Mouse (Mus musculus): ENCODE results near the gene Abca1. TPM values are rescaled to one million over a fixed set of nuclear protein-coding genes. Genes with fewer than 3 reads are reported as not detected.

Gene Abca1
- total RNA-seq, 1 experiment, result 18.9 TPM

GRCm38 (mm10) chr4:53086636-53087035 lies 73.1 kb downstream of the Abca1 start:
- TF ChIP-seq CHD2 (IDR thresholded peaks at IDR 0.05; ENCODE audit: low read depth, low read length), result no peak
- TF ChIP-seq ZC3H11A (IDR thresholded peaks at IDR 0.05; ENCODE audit: borderline replicate concordance, low read depth, low read length), result no peak
- no peak for TF ChIP-seq ZNF384 (IDR thresholded peaks at IDR 0.05; ENCODE audit: low read depth, low read length)
- no peak for TF ChIP-seq MAFK (IDR thresholded peaks at IDR 0.05; ENCODE audit: insufficient read depth, low read depth, low read length)
- TF ChIP-seq HCFC1 (IDR thresholded peaks at IDR 0.05; ENCODE audit: borderline replicate concordance, insufficient read depth, low read length), result no peak
- Histone ChIP-seq H3K27ac (ENCODE audit: insufficient read depth, low read depth, low read length, poor library complexity, severe bottlenecking) (no peak overlapping the region), H3K4me3 (ENCODE audit: insufficient read depth in 1 of 2, low read depth in 1 of 2, low read length in 2 of 2, poor library complexity in 1 of 2, severe bottlenecking in 1 of 2) (no peak overlapping the region), H3K4me1 (ENCODE audit: control insufficient read depth in 2 of 2, insufficient read depth in 2 of 2, low read length in 2 of 2, poor library complexity in 1 of 2) (no peaks in the 10 kb centered on the region), H3K36me3 (ENCODE audit: control insufficient read depth, insufficient read depth, low read length, poor library complexity, severe bottlenecking) (no peaks in the 10 kb centered on the region; the same call in 1 of the 2 replicates), H3K9ac (ENCODE audit: insufficient read depth, low read depth, low read length, poor library complexity, severe bottlenecking) (no peak overlapping the region), H3K9me3 (ENCODE audit: control insufficient read depth, insufficient read depth, low read depth, low read length) (no peaks in the 10 kb centered on the region)
- no peak for DNase-seq (ENCODE audit: low read depth, low spot score)
- in situ Hi-C loops (cut with MboI; ENCODE audit: low sequenced_read_pairs in 2 of 2, unreplicated experiment in 2 of 2), result no loop called here

GRCm38 (mm10) chr4:53085634-53086033 lies 74.1 kb downstream of the Abca1 start:
- TF ChIP-seq HCFC1 (IDR thresholded peaks at IDR 0.05; ENCODE audit: borderline replicate concordance, insufficient read depth, low read length) (no peak), MAFK (IDR thresholded peaks at IDR 0.05; ENCODE audit: insufficient read depth, low read depth, low read length) (no peak), ZC3H11A (IDR thresholded peaks at IDR 0.05; ENCODE audit: borderline replicate concordance, low read depth, low read length) (no peak), ZNF384 (IDR thresholded peaks at IDR 0.05; ENCODE audit: low read depth, low read length) (no peak), CHD2 (IDR thresholded peaks at IDR 0.05; ENCODE audit: low read depth, low read length) (no peak)
- no peaks in the 10 kb centered on the region for H3K9me3 ChIP-seq (ENCODE audit: control insufficient read depth, insufficient read depth, low read depth, low read length)
- no peak for DNase-seq (ENCODE audit: low read depth, low spot score)
- H3K4me1 ChIP-seq (ENCODE audit: control insufficient read depth in 2 of 2, insufficient read depth in 2 of 2, low read length in 2 of 2, poor library complexity in 1 of 2), result no peaks in the 10 kb centered on the region
- in situ Hi-C loops (cut with MboI; ENCODE audit: low sequenced_read_pairs in 2 of 2, unreplicated experiment in 2 of 2), result no loop called here
- H3K27ac ChIP-seq (ENCODE audit: insufficient read depth, low read depth, low read length, poor library complexity, severe bottlenecking), result no peak overlapping the region
- H3K36me3 ChIP-seq (ENCODE audit: control insufficient read depth, insufficient read depth, low read length, poor library complexity, severe bottlenecking), result no peaks in the 10 kb centered on the region; the same call in 1 of the 2 replicates
- no peak overlapping the region for H3K4me3 ChIP-seq (ENCODE audit: insufficient read depth in 1 of 2, low read depth in 1 of 2, low read length in 2 of 2, poor library complexity in 1 of 2, severe bottlenecking in 1 of 2)
- H3K9ac ChIP-seq (ENCODE audit: insufficient read depth, low read depth, low read length, poor library complexity, severe bottlenecking), result no peak overlapping the region

DNA sequence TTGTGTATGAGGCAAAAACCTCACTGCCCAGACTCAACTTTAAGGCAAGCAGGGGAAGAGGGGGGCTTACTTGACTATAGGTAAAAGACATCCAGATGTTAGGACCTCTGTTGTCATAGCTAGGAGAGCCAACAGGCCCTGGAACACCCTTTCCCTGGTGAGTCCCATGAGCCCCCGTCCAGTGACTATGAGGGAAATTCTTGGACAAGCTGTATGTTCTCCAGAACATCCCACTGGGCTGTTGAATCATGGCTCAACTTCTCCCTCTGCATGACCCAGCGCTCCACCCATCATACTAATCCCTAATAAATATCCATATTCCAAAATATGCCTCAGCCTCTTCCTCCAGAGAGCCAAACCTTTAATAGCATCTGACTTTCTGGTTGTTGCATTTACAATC lies 76.6 kb downstream of the Abca1 start:
- no peak for DNase-seq (ENCODE audit: low read depth, low spot score)
- no peaks in the 10 kb centered on the region; the same call in 1 of the 2 replicates for H3K36me3 ChIP-seq (ENCODE audit: control insufficient read depth, insufficient read depth, low read length, poor library complexity, severe bottlenecking)
- H3K9me3 ChIP-seq (ENCODE audit: control insufficient read depth, insufficient read depth, low read depth, low read length), result no peaks in the 10 kb centered on the region
- in situ Hi-C loops (cut with MboI; ENCODE audit: low sequenced_read_pairs in 2 of 2, unreplicated experiment in 2 of 2), result no loop called here
- no peak overlapping the region for H3K4me3 ChIP-seq (ENCODE audit: insufficient read depth in 1 of 2, low read depth in 1 of 2, low read length in 2 of 2, poor library complexity in 1 of 2, severe bottlenecking in 1 of 2)
- H3K4me1 ChIP-seq (ENCODE audit: control insufficient read depth in 2 of 2, insufficient read depth in 2 of 2, low read length in 2 of 2, poor library complexity in 1 of 2), result no peaks in the 10 kb centered on the region
- no peak overlapping the region for H3K9ac ChIP-seq (ENCODE audit: insufficient read depth, low read depth, low read length, poor library complexity, severe bottlenecking)
- TF ChIP-seq HCFC1 (IDR thresholded peaks at IDR 0.05; ENCODE audit: borderline replicate concordance, insufficient read depth, low read length) (no peak), ZNF384 (IDR thresholded peaks at IDR 0.05; ENCODE audit: low read depth, low read length) (no peak), ZC3H11A (IDR thresholded peaks at IDR 0.05; ENCODE audit: borderline replicate concordance, low read depth, low read length) (no peak), MAFK (IDR thresholded peaks at IDR 0.05; ENCODE audit: insufficient read depth, low read depth, low read length) (no peak), CHD2 (IDR thresholded peaks at IDR 0.05; ENCODE audit: low read depth, low read length) (no peak)
- no peak overlapping the region for H3K27ac ChIP-seq (ENCODE audit: insufficient read depth, low read depth, low read length, poor library complexity, severe bottlenecking)

- no peaks in the 10 kb centered on the region for H3K9me3 ChIP-seq (ENCODE audit: control insufficient read depth, insufficient read depth, low read depth, low read length)
- H3K36me3 ChIP-seq (ENCODE audit: control insufficient read depth, insufficient read depth, low read length, poor library complexity, severe bottlenecking), result no peaks in the 10 kb centered on the region; the same call in 1 of the 2 replicates
- no peak overlapping the region for H3K27ac ChIP-seq (ENCODE audit: insufficient read depth, low read depth, low read length, poor library complexity, severe bottlenecking)
- in situ Hi-C loops (cut with MboI; ENCODE audit: low sequenced_read_pairs in 2 of 2, unreplicated experiment in 2 of 2), result no loop called here
- TF ChIP-seq HCFC1 (IDR thresholded peaks at IDR 0.05; ENCODE audit: borderline replicate concordance, insufficient read depth, low read length) (no peak), ZC3H11A (IDR thresholded peaks at IDR 0.05; ENCODE audit: borderline replicate concordance, low read depth, low read length) (no peak), ZNF384 (IDR thresholded peaks at IDR 0.05; ENCODE audit: low read depth, low read length) (no peak), CHD2 (IDR thresholded peaks at IDR 0.05; ENCODE audit: low read depth, low read length) (no peak), MAFK (IDR thresholded peaks at IDR 0.05; ENCODE audit: insufficient read depth, low read depth, low read length) (no peak)
- no peak overlapping the region for H3K4me3 ChIP-seq (ENCODE audit: insufficient read depth in 1 of 2, low read depth in 1 of 2, low read length in 2 of 2, poor library complexity in 1 of 2, severe bottlenecking in 1 of 2)
- H3K9ac ChIP-seq (ENCODE audit: insufficient read depth, low read depth, low read length, poor library complexity, severe bottlenecking), result no peak overlapping the region
- H3K4me1 ChIP-seq (ENCODE audit: control insufficient read depth in 2 of 2, insufficient read depth in 2 of 2, low read length in 2 of 2, poor library complexity in 1 of 2), result no peaks in the 10 kb centered on the region
- DNase-seq (ENCODE audit: low read depth, low spot score), result no peak
These were observed 77.2 kb downstream of the Abca1 start for GRCm38 (mm10) chr4:53082451-53082850.

GRCm38 (mm10) chr4:53081851-53082250 lies 77.8 kb downstream of the Abca1 start:
- H3K9me3 ChIP-seq (ENCODE audit: control insufficient read depth, insufficient read depth, low read depth, low read length), result no peaks in the 10 kb centered on the region
- in situ Hi-C loops (cut with MboI; ENCODE audit: low sequenced_read_pairs in 2 of 2, unreplicated experiment in 2 of 2), result no loop called here
- no peak for TF ChIP-seq MAFK (IDR thresholded peaks at IDR 0.05; ENCODE audit: insufficient read depth, low read depth, low read length)
- TF ChIP-seq HCFC1 (IDR thresholded peaks at IDR 0.05; ENCODE audit: borderline replicate concordance, insufficient read depth, low read length), result no peak
- no peaks in the 10 kb centered on the region; the same call in 1 of the 2 replicates for H3K36me3 ChIP-seq (ENCODE audit: control insufficient read depth, insufficient read depth, low read length, poor library complexity, severe bottlenecking)
- no peaks in the 10 kb centered on the region for H3K4me1 ChIP-seq (ENCODE audit: control insufficient read depth in 2 of 2, insufficient read depth in 2 of 2, low read length in 2 of 2, poor library complexity in 1 of 2)
- no peak overlapping the region for H3K9ac ChIP-seq (ENCODE audit: insufficient read depth, low read depth, low read length, poor library complexity, severe bottlenecking)
- H3K4me3 ChIP-seq (ENCODE audit: insufficient read depth in 1 of 2, low read depth in 1 of 2, low read length in 2 of 2, poor library complexity in 1 of 2, severe bottlenecking in 1 of 2), result no peak overlapping the region
- H3K27ac ChIP-seq (ENCODE audit: insufficient read depth, low read depth, low read length, poor library complexity, severe bottlenecking), result no peak overlapping the region
- DNase-seq (ENCODE audit: low read depth, low spot score), result no peak

All from ES-E14 (cell line).